ENCODE assay signal across 15 mouse cellular contexts in genomic region chr10:59287662-59288061, GRCm38 (mm10).
"Had no signal": no experiment of that assay in that cellular context is flagged by ENCODE, and none has a peak within 500 bp of the region (broad histone marks: within the 10 kb centered on the region; RNA-seq: fewer than 3 reads in every experiment).

No protein-coding gene starts in this region.

- ATAC-seq: intestine, embryonic 16.5 days; midbrain, embryonic 16.5 days had no signal

- H3K36me3 ChIP-seq: kidney, embryonic 15.5 days; limb, embryonic 13.5 days; midbrain, embryonic 12.5 days; neural tube, embryonic 13.5 days had no signal

- H3K27ac ChIP-seq: kidney, embryonic 15.5 days; limb, embryonic 13.5 days; midbrain, embryonic 12.5 days; neural tube, embryonic 13.5 days had no signal

- H3K9me3 ChIP-seq: kidney, embryonic 15.5 days; midbrain, embryonic 12.5 days; neural tube, embryonic 13.5 days had no signal

- H3K4me1 ChIP-seq: midbrain, embryonic 12.5 days; neural tube, embryonic 13.5 days had no signal

- H3K4me3 ChIP-seq: kidney, embryonic 15.5 days; limb, embryonic 13.5 days; midbrain, embryonic 12.5 days; neural tube, embryonic 13.5 days had no signal

- H3K9ac ChIP-seq: kidney, embryonic 15.5 days; limb, embryonic 13.5 days; midbrain, embryonic 12.5 days; neural tube, embryonic 13.5 days had no signal

- H3K27me3 ChIP-seq: limb, embryonic 13.5 days; neural tube, embryonic 13.5 days had no signal

- DNase-seq: kidney, adult 2 months; kidney, postnatal 14 days; left cerebral cortex, postnatal 4 days; lung, adult 2 months; retina, postnatal 1 day; right cerebral cortex, postnatal 4 days; spleen, adult 18-20 months; thymus, adult 2 months; thymus, postnatal 25 days had no signal

- H3K4me2 ChIP-seq: kidney, embryonic 15.5 days; limb, embryonic 13.5 days; midbrain, embryonic 12.5 days; neural tube, embryonic 13.5 days had no signal
